Mouse (Mus musculus) stomach, embryonic 14.5 days (tissue): Measurements from ENCODE around the gene E2f6. TPM values are rescaled to one million over a fixed set of nuclear protein-coding genes. Genes with fewer than 3 reads are reported as not detected.

Source experiments
- ATAC-seq: fragments of 200-750 bp; cut with Nextera tagmentation; 2 replicates; pipeline ENCODE4 v1.8.0; 2017; ENCODE audit warnings: low read depth, moderate TSS enrichment; ENCODE audit not compliant: insufficient number of reproducible peaks, insufficient read depth, low FRiP score
- H3K27ac ChIP-seq: fragments of 300-500 bp; sonication (generic); 2 replicates; pipeline ENCODE4 v1.5.1; 2014; ENCODE audit warnings: mild to moderate bottlenecking, low read length, moderate library complexity, mixed read lengths
- H3K27me3 ChIP-seq: fragments of 300-500 bp; sonication (generic); 2 replicates; pipeline ENCODE4 v1.6.1; 2014; ENCODE audit warnings: low read length, control low read depth, mixed read lengths; ENCODE audit not compliant: control insufficient read depth, insufficient read depth
- H3K36me3 ChIP-seq: fragments of 300-500 bp; sonication (generic); 2 replicates; pipeline ENCODE4 v1.6.1; 2014; ENCODE audit warnings: mild to moderate bottlenecking, control low read depth, low read length, moderate library complexity, mixed read lengths; ENCODE audit not compliant: control insufficient read depth, insufficient read depth
- H3K4me1 ChIP-seq: fragments of 300-500 bp; sonication (generic); 2 replicates; pipeline ENCODE4 v1.6.1; 2014; ENCODE audit warnings: low read length, control low read depth, mixed read lengths; ENCODE audit not compliant: control insufficient read depth, insufficient read depth
- H3K4me2 ChIP-seq: fragments of 300-500 bp; sonication (generic); replicated peaks from 2 replicates; pipeline ENCODE4 v1.6.1; 2014; ENCODE audit warnings: low read depth, low read length, control low read depth
- H3K4me3 ChIP-seq: fragments of 300-500 bp; sonication (generic); 2 replicates; pipeline ENCODE4 v1.5.1; 2014; ENCODE audit warnings: low read depth, low read length, control low read depth
- H3K9ac ChIP-seq: fragments of 300-500 bp; sonication (generic); replicated peaks from 2 replicates; pipeline ENCODE4 v1.6.1; 2014; ENCODE audit warnings: low read depth, mild to moderate bottlenecking, control low read depth, low read length, moderate library complexity, mixed read lengths
- H3K9me3 ChIP-seq: fragments of 300-500 bp; sonication (generic); 2 replicates; pipeline ENCODE4 v1.6.1; 2016; ENCODE audit warnings: low read depth, low read length, control low read depth; ENCODE audit not compliant: control insufficient read depth
- WGBS: fragments of 180-500 bp; shearing (Covaris S2); extraction: QIAGEN DNeasy Blood & Tissue Kit; methylation state at CpG from one replicate; pipeline ENCODE4 v1.1.7; 2014; 5-methylcytosine and 5-hydroxymethylcytosine counted together
- polyA plus RNA-seq: library from polyadenylated mRNA; unstranded; fragments of >200 nt; fragmentation: Nextera tagmentation; extraction: Ambion mirVana; gene quantifications from 2 replicates; pipeline ENCODE4 v1.2.1, GENCODE M21; 2014

Gene E2f6
- polyA plus RNA-seq, 1 experiment from 2014 or later: 49.1 TPM

- H3K27ac ChIP-seq: no peak overlapping the region; the same call in 1 of the 2 replicates
- H3K4me1 ChIP-seq: peaks cover 26% of the 10 kb centered on the region
- no peaks in the 10 kb centered on the region for H3K36me3 ChIP-seq
- H3K9me3 ChIP-seq: no peaks in the 10 kb centered on the region
- ATAC-seq: no peak
- no peak overlapping the region; the same call in 1 of the 2 replicates for H3K9ac ChIP-seq
- no peak overlapping the region for H3K4me3 ChIP-seq
- no peaks in the 10 kb centered on the region for H3K27me3 ChIP-seq
- 42% methylated on average over 3 of the region's 3 CpGs for WGBS
- no peak overlapping the region for H3K4me2 ChIP-seq
Observed at GRCm38 (mm10) chr12:16876667-16877066, 65.9 kb downstream of the E2f6 start.

- ATAC-seq: no peak
- no peak overlapping the region for H3K4me2 ChIP-seq
- H3K9ac ChIP-seq: no peak overlapping the region; the same call in 1 of the 2 replicates
- 42% methylated on average over 5 of the region's 5 CpGs for WGBS
- H3K9me3 ChIP-seq: no peaks in the 10 kb centered on the region
- no peaks in the 10 kb centered on the region for H3K27me3 ChIP-seq
- H3K27ac ChIP-seq: peak overlapping the region; percentile 33; the same call in 1 of the 2 replicates
- no peaks in the 10 kb centered on the region for H3K36me3 ChIP-seq
- peaks cover 26% of the 10 kb centered on the region for H3K4me1 ChIP-seq
- no peak overlapping the region for H3K4me3 ChIP-seq
Observed at GRCm38 (mm10) chr12:16877141-16877540, 66.4 kb downstream of the E2f6 start.

- Histone ChIP-seq H3K27ac (no peak overlapping the region; the same call in 1 of the 2 replicates), H3K4me3 (no peak overlapping the region), H3K9me3 (no peaks in the 10 kb centered on the region), H3K27me3 (no peaks in the 10 kb centered on the region), H3K4me2 (no peak overlapping the region), H3K4me1 (peaks cover 26% of the 10 kb centered on the region), H3K9ac (no peak overlapping the region), H3K36me3 (no peaks in the 10 kb centered on the region)
- WGBS: 42% methylated on average over 1 of the region's 1 CpGs
- no peak for ATAC-seq
Observed at GRCm38 (mm10) chr12:16877679-16878078, 66.9 kb downstream of the E2f6 start.

- 88% methylated on average over 1 of the region's 1 CpGs for WGBS
Observed at GRCm38 (mm10) chr12:16879369-16879768, 68.6 kb downstream of the E2f6 start.

GRCm38 (mm10) chr12:16880077-16880476 is 69.3 kb downstream of the E2f6 start:
- peaks cover 10% of the 10 kb centered on the region for H3K4me1 ChIP-seq
- 90% methylated on average over 4 of the region's 4 CpGs for WGBS
- no peaks in the 10 kb centered on the region for H3K36me3 ChIP-seq
- no peak for ATAC-seq
- H3K27me3 ChIP-seq: no peaks in the 10 kb centered on the region
- H3K9ac ChIP-seq: no peak overlapping the region
- no peak overlapping the region for H3K4me3 ChIP-seq
- H3K27ac ChIP-seq: no peak overlapping the region
- no peak overlapping the region for H3K4me2 ChIP-seq
- no peaks in the 10 kb centered on the region for H3K9me3 ChIP-seq

More at GRCm38 (mm10) chr12:16879369-16879768, 68.6 kb downstream of the E2f6 start:
- no peak overlapping the region for H3K4me2 ChIP-seq
- H3K27me3 ChIP-seq: no peaks in the 10 kb centered on the region
- H3K9me3 ChIP-seq: no peaks in the 10 kb centered on the region
- no peaks in the 10 kb centered on the region for H3K36me3 ChIP-seq
- ATAC-seq: no peak
- H3K4me3 ChIP-seq: no peak overlapping the region
- no peak overlapping the region for H3K9ac ChIP-seq
- H3K27ac ChIP-seq: no peak overlapping the region
- H3K4me1 ChIP-seq: peaks cover 17% of the 10 kb centered on the region

- Histone ChIP-seq H3K27me3 (no peaks in the 10 kb centered on the region), H3K4me3 (no peak overlapping the region), H3K9me3 (no peaks in the 10 kb centered on the region), H3K27ac (no peak overlapping the region), H3K36me3 (no peaks in the 10 kb centered on the region), H3K4me2 (no peak overlapping the region), H3K4me1 (no peaks in the 10 kb centered on the region; the same call in 1 of the 2 replicates), H3K9ac (no peak overlapping the region)
- 75% methylated on average over 3 of the region's 3 CpGs for WGBS
- ATAC-seq: no peak
Observed at GRCm38 (mm10) chr12:16882442-16882841, 71.7 kb downstream of the E2f6 start.

- Histone ChIP-seq H3K4me2 (no peak overlapping the region), H3K9ac (no peak overlapping the region), H3K9me3 (no peaks in the 10 kb centered on the region), H3K27ac (no peak overlapping the region), H3K4me3 (no peak overlapping the region), H3K27me3 (no peaks in the 10 kb centered on the region), H3K4me1 (no peaks in the 10 kb centered on the region), H3K36me3 (no peaks in the 10 kb centered on the region)
- 69% methylated on average over 7 of the region's 7 CpGs for WGBS
- ATAC-seq: no peak
Observed at GRCm38 (mm10) chr12:16883111-16883510, 72.3 kb downstream of the E2f6 start.

GRCm38 (mm10) chr12:16884534-16884933 is 73.8 kb downstream of the E2f6 start:
- no peak overlapping the region for H3K9ac ChIP-seq
- ATAC-seq: no peak
- H3K4me1 ChIP-seq: no peaks in the 10 kb centered on the region
- no peaks in the 10 kb centered on the region for H3K36me3 ChIP-seq
- no peak overlapping the region for H3K4me2 ChIP-seq
- WGBS: 92% methylated on average over 4 of the region's 4 CpGs
- H3K27ac ChIP-seq: no peak overlapping the region
- H3K9me3 ChIP-seq: no peaks in the 10 kb centered on the region
- no peaks in the 10 kb centered on the region for H3K27me3 ChIP-seq
- no peak overlapping the region for H3K4me3 ChIP-seq

GRCm38 (mm10) chr12:16886354-16886753 is 75.6 kb downstream of the E2f6 start:
- 89% methylated on average over 6 of the region's 6 CpGs for WGBS
- ATAC-seq: no peak
- no peaks in the 10 kb centered on the region for H3K9me3 ChIP-seq
- H3K36me3 ChIP-seq: no peaks in the 10 kb centered on the region
- H3K9ac ChIP-seq: no peak overlapping the region
- no peaks in the 10 kb centered on the region for H3K4me1 ChIP-seq
- H3K4me3 ChIP-seq: no peak overlapping the region
- H3K27me3 ChIP-seq: no peaks in the 10 kb centered on the region
- H3K4me2 ChIP-seq: no peak overlapping the region
- H3K27ac ChIP-seq: no peak overlapping the region
